Mouse (Mus musculus) c-Kit-positive CD71-negative TER-119-negative erythroid progenitor cells, embryonic 14.5 days (primary cell): Measurements from ENCODE around the gene Epha1.

Experiments used
- DNase-seq: peaks from one replicate; pipeline ENCODE4 v3.0.0-alpha.2; 2013; ENCODE audit warnings: low read depth

Epha1 gene

GRCm38 (mm10) chr6:42354076-42355019, 18.7 kb downstream of the Epha1 start:
- DNase-seq = no peak

GRCm38 (mm10) chr6:42353180-42353579, 19.9 kb downstream of the Epha1 start:
- peak; percentile 64 for DNase-seq

- DNase-seq = no peak
These were observed 20.6 kb downstream of the Epha1 start for GRCm38 (mm10) chr6:42352486-42352846.

- DNase-seq = no peak
These were observed 21.1 kb downstream of the Epha1 start for GRCm38 (mm10) chr6:42351776-42352485.

GRCm38 (mm10) chr6:42350968-42351775, 21.9 kb downstream of the Epha1 start:
- DNase-seq = no peak

- DNase-seq = no peak
These were observed 22.8 kb downstream of the Epha1 start for GRCm38 (mm10) chr6:42350021-42350967.

- DNase-seq = peak; percentile 87
These were observed 23.5 kb downstream of the Epha1 start, which contains the start of gene Zyx for GRCm38 (mm10) chr6:42349426-42350020. Gene Zyx (plus strand): TSS chr6:42349630.

- DNase-seq = peak; percentile 71
These were observed 24.1 kb downstream of the Epha1 start for GRCm38 (mm10) chr6:42349006-42349425.

- DNase-seq = no peak
These were observed 24.6 kb downstream of the Epha1 start for GRCm38 (mm10) chr6:42348281-42349005.

GRCm38 (mm10) chr6:42344255-42344654, 28.8 kb downstream of the Epha1 start:
- no peak for DNase-seq

GRCm38 (mm10) chr6:42343361-42344120, 29.5 kb downstream of the Epha1 start:
- no peak for DNase-seq

GRCm38 (mm10) chr6:42342171-42342570, 30.9 kb downstream of the Epha1 start:
- DNase-seq = no peak

- DNase-seq = no peak
These were observed 33.1 kb downstream of the Epha1 start for GRCm38 (mm10) chr6:42339981-42340380.

- DNase-seq = no peak
These were observed 33.9 kb downstream of the Epha1 start for GRCm38 (mm10) chr6:42339189-42339588.

GRCm38 (mm10) chr6:42330946-42331345, 42.1 kb downstream of the Epha1 start:
- no peak for DNase-seq

- DNase-seq = no peak
These were observed 42.9 kb downstream of the Epha1 start for GRCm38 (mm10) chr6:42330216-42330615.

GRCm38 (mm10) chr6:42328757-42329156, 44.3 kb downstream of the Epha1 start:
- DNase-seq = no peak

GRCm38 (mm10) chr6:42326509-42326908, 46.6 kb downstream of the Epha1 start:
- no peak for DNase-seq

- DNase-seq = peak; percentile 53
These were observed 47.8 kb downstream of the Epha1 start for GRCm38 (mm10) chr6:42325268-42325609.
